Mouse (Mus musculus) mouse embryonic stem cell (cell line): Measurements from ENCODE around the gene Pafah1b2.

Source experiments
- in situ Hi-C, 2 experiments: fragments of 300-500 bp; cut with MboI; formaldehyde crosslinking; loops; 1 replicate in 1 of 2; 3 replicates in 1 of 2; pipeline ENCODE4 v1.14.3; 2019 to 2020; ENCODE audit warnings: low sequenced_read_pairs in 2 of 2, low pct_unique_long_range_greater_than_20kb in 1 of 2, mixed read lengths in 1 of 2; ENCODE audit not compliant: unreplicated experiment in 1 of 2

The Pafah1b2 gene

DNA sequence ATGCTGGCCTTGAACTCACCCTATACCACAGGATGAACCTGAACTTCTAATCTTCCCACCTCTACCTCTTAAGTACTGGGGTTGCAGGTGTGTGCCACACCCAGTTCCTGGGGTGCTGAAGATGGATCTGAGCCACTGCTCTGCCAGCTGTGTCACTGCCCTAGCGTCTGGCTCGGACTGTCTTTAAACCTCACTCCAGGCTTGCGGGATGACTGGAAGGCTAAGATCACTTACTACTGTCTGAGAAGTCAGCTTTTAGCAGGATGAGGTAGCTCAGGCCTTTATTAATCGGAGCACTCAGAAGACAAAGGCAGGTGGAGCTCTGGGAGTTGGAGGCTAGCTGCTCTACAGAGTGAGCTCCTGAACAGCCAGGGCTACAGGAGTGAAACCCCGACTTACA lies 17.7 kb upstream of the Pafah1b2 start:
- in situ Hi-C loops, result no loop called here

DNA sequence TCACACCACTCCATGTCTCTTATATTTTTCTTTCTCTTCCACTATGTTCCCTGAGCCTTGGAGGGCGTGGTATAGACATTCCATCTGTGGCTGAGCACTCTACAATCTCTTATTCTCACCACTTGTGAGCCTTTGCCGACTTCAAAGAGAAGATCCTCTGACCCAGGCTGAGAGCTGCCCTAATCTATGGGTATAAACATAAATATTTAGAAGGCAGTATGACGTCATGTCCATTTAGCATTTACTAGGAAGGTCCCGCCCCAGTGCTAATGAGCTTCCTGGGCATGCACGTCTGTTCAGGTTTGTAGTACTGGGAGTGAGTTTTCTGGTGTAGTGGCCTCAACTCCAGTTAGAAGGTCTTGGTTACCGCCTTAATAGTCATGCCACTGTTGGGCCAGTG lies 17.0 kb upstream of the Pafah1b2 start:
- in situ Hi-C loops, result no loop called here

GRCm38 (mm10) chr9:46027994-46028393 lies 15.5 kb upstream of the Pafah1b2 start:
- in situ Hi-C loops, result no loop called here

GRCm38 (mm10) chr9:46026058-46026849 lies 13.8 kb upstream of the Pafah1b2 start:
- in situ Hi-C loops, result no loop called here

GRCm38 (mm10) chr9:46023591-46023990 lies 11.1 kb upstream of the Pafah1b2 start:
- in situ Hi-C loops, result loop anchor here in 1 of 2 experiments (25.0 kb wide), 1 partner anchor 164 kb away; no protein-coding TSS in a partner anchor

GRCm38 (mm10) chr9:46019975-46020374 lies 7.5 kb upstream of the Pafah1b2 start:
- in situ Hi-C loops, result loop anchor here in 1 of 2 experiments (25.0 kb wide), 1 partner anchor 167 kb away; no protein-coding TSS in a partner anchor

- in situ Hi-C loops, result loop anchor here in 1 of 2 experiments (25.0 kb wide), 1 partner anchor 169 kb away; no protein-coding TSS in a partner anchor
These were observed 5.8 kb upstream of the Pafah1b2 start for GRCm38 (mm10) chr9:46018316-46018715.

DNA sequence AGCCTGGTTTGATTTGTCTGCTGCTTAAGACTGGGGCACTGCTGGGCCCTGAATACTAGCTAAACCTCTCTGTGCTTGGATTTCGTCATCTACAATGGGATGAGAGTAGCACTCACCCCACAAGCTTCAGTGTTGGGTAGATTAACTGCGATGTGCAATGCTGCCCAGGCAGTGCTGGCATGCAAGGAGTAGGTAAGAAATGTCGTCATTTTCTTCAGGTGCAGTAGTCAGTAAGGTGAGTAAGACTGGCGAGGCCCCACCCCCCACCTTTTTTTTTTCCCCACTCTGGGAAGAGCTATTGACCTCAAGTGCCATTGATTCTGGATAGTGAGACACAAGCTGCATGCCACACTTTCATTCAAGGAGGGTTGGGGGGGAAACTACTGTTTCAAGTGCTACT lies 3.9 kb upstream of the Pafah1b2 start:
- in situ Hi-C loops, result loop anchor here in 1 of 2 experiments (25.0 kb wide), 1 partner anchor 171 kb away; no protein-coding TSS in a partner anchor

DNA sequence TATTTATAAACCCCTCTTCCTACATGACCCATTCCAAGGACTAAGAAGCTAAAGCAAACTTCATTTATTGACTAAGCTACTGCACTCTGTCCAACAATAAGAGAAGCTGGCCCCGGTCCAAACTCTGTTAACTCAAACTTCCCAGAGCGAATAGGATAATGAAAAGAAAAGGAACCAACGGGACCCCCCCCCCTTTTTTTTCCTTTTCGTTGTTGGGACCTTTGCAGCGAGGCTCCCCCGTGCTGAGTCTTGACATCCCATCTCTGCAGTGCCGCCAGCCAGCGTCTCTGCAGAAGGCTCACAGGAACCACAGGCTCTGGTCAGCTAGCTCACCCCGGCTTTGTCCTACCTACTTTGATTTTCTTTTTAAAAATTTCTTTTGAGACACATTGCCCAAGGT lies 3.3 kb upstream of the Pafah1b2 start:
- in situ Hi-C loops, result loop anchor here in 1 of 2 experiments (25.0 kb wide), 1 partner anchor 171 kb away; no protein-coding TSS in a partner anchor

DNA sequence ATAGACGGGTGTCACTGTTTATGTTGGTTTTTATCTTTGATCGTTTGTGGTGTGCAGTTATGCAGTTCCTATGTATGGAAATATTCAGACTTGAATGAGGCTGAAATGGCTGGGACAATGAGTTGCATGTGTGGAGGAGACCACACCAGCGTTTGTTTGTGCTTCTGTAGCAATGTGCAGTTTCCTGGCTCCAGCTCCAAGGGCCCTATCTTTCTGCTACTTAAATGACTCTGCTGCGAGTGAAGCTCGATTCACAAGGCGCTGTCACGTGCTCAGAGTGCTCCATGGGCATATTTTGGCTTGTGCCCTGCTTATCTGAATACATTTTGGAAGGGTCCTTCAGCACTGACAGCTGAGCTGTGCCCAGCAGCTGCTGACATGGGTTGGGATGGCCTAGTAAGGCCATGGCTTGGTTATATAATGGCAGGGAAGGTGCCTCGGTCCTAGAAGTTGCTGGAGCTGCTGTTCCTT lies 2.6 kb upstream of the Pafah1b2 start:
- in situ Hi-C loops, result loop anchor here in 1 of 2 experiments (25.0 kb wide), 1 partner anchor 172 kb away; no protein-coding TSS in a partner anchor

DNA sequence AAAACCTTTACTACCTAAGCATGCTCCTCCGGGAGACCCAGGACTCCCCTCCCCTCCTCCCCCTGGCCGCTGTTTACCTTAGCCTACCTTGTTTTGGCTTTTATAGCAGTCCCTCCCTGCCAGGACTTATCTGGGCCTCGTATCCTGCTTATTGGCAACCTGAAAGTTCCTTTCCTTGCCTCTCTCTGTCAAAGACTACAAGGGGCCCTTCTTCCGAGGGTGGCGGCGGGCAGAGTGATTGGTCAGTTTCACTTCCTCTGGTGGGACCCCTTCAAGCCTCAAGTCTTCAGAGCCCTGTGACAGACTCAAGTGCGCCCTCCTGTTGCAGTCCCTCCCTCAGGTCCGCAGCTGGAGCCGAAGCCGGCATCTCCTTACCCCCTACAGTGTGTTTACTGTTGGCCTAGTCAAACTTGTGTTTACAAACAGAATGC lies 1.8 kb upstream of the Pafah1b2 start:
- in situ Hi-C loops, result loop anchor here in 1 of 2 experiments (25.0 kb wide), 1 partner anchor 173 kb away; no protein-coding TSS in a partner anchor

DNA sequence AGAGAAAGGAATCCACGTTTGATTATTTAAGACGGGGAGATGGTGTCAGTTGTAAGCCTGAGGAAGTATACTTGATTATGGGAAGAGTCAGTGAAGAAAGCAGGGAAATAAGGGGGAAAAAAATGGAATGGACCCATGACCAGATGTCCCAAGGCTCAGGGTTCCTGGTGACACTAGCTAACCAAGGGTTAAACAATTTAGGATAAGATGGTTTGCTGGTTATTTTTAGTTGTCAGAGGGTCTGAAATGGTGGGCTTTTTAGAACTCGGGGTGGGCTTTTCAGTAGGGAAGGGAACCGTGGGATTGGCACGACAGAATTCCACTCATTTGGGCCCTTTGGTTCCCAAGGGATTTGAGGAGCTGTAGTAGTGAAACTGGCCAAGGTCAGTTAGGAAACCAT lies 1.1 kb upstream of the Pafah1b2 start:
- in situ Hi-C loops, result loop anchor here in 1 of 2 experiments (25.0 kb wide), 1 partner anchor 174 kb away; no protein-coding TSS in a partner anchor

DNA sequence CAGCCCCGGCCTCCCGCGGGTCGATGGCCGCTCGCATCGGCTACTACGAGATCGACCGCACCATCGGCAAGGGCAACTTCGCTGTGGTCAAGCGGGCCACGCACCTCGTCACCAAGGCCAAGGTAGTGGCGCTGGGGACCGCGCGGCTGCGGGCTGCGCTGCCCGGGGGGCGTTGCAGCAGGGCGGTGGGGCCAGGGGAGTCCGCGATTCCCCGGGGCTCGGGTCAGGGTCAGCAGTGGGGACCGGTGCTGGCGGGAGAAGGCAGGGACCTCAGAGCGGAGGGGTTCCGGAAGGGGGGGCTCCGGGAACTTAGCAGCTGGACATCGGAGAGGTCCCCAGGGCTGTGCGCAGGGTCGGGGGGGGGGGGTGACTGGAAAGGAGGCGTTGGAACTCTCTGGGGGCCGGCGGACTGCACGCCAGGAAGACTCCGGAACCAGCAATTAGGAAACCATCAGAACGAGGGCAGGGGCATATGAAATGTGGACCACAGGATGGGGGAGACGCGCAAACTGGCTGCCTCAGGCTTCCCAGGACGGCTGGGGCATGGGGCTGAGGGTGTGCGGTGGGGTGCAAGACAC lies 608 bp upstream of the Pafah1b2 start:
- in situ Hi-C loops, result loop anchor here in 1 of 2 experiments (25.0 kb wide), 1 partner anchor 174 kb away; no protein-coding TSS in a partner anchor

DNA sequence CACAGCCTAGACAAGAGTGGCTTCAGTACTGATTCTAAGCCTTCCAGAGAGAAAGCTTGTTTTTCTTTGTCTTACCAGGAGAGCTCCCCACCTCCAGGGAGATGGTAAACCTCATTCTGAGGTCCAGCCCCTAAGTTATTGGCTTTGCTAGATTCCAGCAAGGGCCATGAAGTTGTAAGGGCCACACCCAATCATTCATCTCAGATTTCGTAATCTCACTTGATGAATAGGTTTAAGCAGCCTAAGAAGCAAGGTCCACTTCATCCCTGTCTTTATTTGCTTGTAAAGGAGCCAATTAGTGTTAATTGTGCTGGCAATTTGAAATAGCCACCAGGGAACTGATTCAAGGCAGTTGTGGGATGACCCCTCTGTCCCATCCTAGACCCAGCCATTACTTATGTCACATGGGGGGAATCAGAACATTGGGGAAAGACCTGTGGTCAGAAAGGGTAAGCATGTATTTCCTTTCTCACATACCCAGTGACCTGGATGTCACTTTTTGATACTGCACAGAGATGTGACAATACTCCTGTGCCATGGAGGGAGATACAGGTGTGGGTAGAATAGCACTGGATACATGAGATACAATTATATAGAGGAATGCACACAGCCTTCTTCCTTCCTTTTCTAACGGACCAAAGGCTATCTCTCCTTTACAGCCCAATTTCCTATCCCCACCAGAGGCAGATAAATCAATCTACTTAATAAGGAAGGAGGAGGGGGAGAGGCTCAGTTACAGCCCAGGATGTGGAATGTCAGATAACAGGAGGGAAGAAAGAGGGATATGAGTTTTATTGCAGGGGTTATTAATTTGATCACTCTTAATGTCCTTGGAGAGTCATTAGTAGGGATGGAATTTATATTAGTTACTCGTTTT lies 1.2 kb downstream of the Pafah1b2 start:
- in situ Hi-C loops, result loop anchor here in 1 of 2 experiments (25.0 kb wide), 1 partner anchor 176 kb away; no protein-coding TSS in a partner anchor

GRCm38 (mm10) chr9:46009669-46009983 lies 2.9 kb downstream of the Pafah1b2 start:
- in situ Hi-C loops, result loop anchor here in 1 of 2 experiments (5.0 to 25.0 kb wide), 3 partner anchors 178 to 243 kb away; partner anchors contain the start of gene Apoc3

GRCm38 (mm10) chr9:46008931-46009668 lies 3.4 kb downstream of the Pafah1b2 start:
- in situ Hi-C loops, result loop anchor here in 1 of 2 experiments (5.0 to 25.0 kb wide), 3 partner anchors 178 to 243 kb away; partner anchors contain the start of gene Apoc3

- in situ Hi-C loops, result loop anchor here in 1 of 2 experiments (5.0 to 25.0 kb wide), 3 partner anchors 181 to 246 kb away; partner anchors contain the start of gene Apoc3
These were observed 6.3 kb downstream of the Pafah1b2 start for GRCm38 (mm10) chr9:46006224-46006623.
